ENCODE assay signal across 8 mouse cellular contexts in genomic region chr9:66835097-66835480, GRCm38 (mm10). TPM values are rescaled to one million over a fixed set of nuclear protein-coding genes. Genes with fewer than 3 reads are reported as not detected.
DNase-seq lines count a peak whose midpoint lies in the region; ATAC-seq lines count a peak whose summit lies in the region.

No protein-coding gene starts in this region.

- H3K27me3 ChIP-seq in kidney, embryonic 16.5 days (ENCODE audit: insufficient read depth, low read length): 0 out of 2 replicates have a peak, but pooled peaks cover 6% of the 10 kb centered on the region
- no peaks in the 10 kb centered on the region for H3K27me3 ChIP-seq in hindbrain, embryonic 16.5 days (replicated peaks; ENCODE audit: control insufficient read depth, insufficient read depth, low read length)
- H3K27me3 ChIP-seq in megakaryocyte, embryonic 14.5 days (replicated peaks): no peaks in the 10 kb centered on the region

- H3K9ac ChIP-seq in kidney, embryonic 16.5 days (replicated peaks; ENCODE audit: low read length): peak overlapping the region; percentile 52
- H3K9ac ChIP-seq in hindbrain, embryonic 16.5 days (ENCODE audit: low read depth, low read length): peak overlapping the region; percentile 66

- H3K4me1 ChIP-seq in kidney, embryonic 16.5 days (ENCODE audit: insufficient read depth, low read length): peaks cover 15% of the 10 kb centered on the region; the same call in 1 of the 2 replicates
- H3K4me1 ChIP-seq in hindbrain, embryonic 16.5 days (ENCODE audit: control insufficient read depth, insufficient read depth, low read depth, low read length): peaks cover 6% of the 10 kb centered on the region
- peaks cover 46% of the 10 kb centered on the region for H3K4me1 ChIP-seq in megakaryocyte, embryonic 14.5 days

- H3K36me3 ChIP-seq in kidney, embryonic 16.5 days (ENCODE audit: insufficient read depth, low read length): no peaks in the 10 kb centered on the region
- H3K36me3 ChIP-seq in hindbrain, embryonic 16.5 days (ENCODE audit: control insufficient read depth, insufficient read depth, low read length): no peaks in the 10 kb centered on the region
- peaks cover 20% of the 10 kb centered on the region for H3K36me3 ChIP-seq in megakaryocyte, embryonic 14.5 days (replicated peaks; ENCODE audit: low read length)

- H3K27ac ChIP-seq in kidney, embryonic 16.5 days (ENCODE audit: low read length): no peak overlapping the region
- H3K27ac ChIP-seq in hindbrain, embryonic 16.5 days (ENCODE audit: low read depth, low read length): no peak overlapping the region

- no peak for DNase-seq in kidney, postnatal 4 days
- DNase-seq in frontal cortex, postnatal 25 days (ENCODE audit: low spot score in 2 of 2): no peak
- no peak for DNase-seq in right cerebral cortex, adult 18-20 months
- DNase-seq in ovary, postnatal 10 days (ENCODE audit: low spot score): no peak

- peak overlapping the region; percentile 63 for H3K4me3 ChIP-seq in kidney, embryonic 16.5 days (ENCODE audit: low read length)
- peak overlapping the region; percentile 69 for H3K4me3 ChIP-seq in hindbrain, embryonic 16.5 days (ENCODE audit: low read length)
- H3K4me3 ChIP-seq in megakaryocyte, embryonic 14.5 days (replicated peaks): peak overlapping the region; percentile 95

- peak overlapping the region; percentile 97 for H3K4me2 ChIP-seq in kidney, embryonic 16.5 days (replicated peaks; ENCODE audit: low read depth, low read length)
- peak overlapping the region; percentile 95 for H3K4me2 ChIP-seq in hindbrain, embryonic 16.5 days (ENCODE audit: low read length)

- no peaks in the 10 kb centered on the region for H3K9me3 ChIP-seq in kidney, embryonic 16.5 days (ENCODE audit: low read length)
- H3K9me3 ChIP-seq in hindbrain, embryonic 16.5 days (ENCODE audit: control insufficient read depth, low read length): no peaks in the 10 kb centered on the region
- H3K9me3 ChIP-seq in megakaryocyte, embryonic 14.5 days: no peaks in the 10 kb centered on the region

- peak; percentile 70; the same call in 1 of the 2 replicates for ATAC-seq in kidney, embryonic 16.5 days (ENCODE audit: low FRiP score, low TSS enrichment)
- peak; percentile 59 for ATAC-seq in common myeloid progenitor, adult 5-6 weeks (replicated peaks; ENCODE audit: low read depth, poor library complexity, severe bottlenecking)
- peak; percentile 87; the same call in 1 of the 2 replicates for ATAC-seq in hindbrain, embryonic 16.5 days

- WGBS in kidney, embryonic 16.5 days: under 1% methylated on average over 24 of the region's 24 CpGs
- WGBS in hindbrain, embryonic 16.5 days: under 1% methylated on average over 24 of the region's 24 CpGs

RNA-seq across cellular contexts. Expression of gene Aph1c, which starts 0.6 kb away (rescaled TPM):
- 11.5 and 11.7 TPM in 2 replicates for polyA plus RNA-seq in kidney, embryonic 16.5 days (2015; fragmentation: Nextera tagmentation; extraction: Ambion mirVana)
- 0.87 and 1.3 TPM in 2 replicates for total RNA-seq in common myeloid progenitor, adult 5-6 weeks (2017)
- 5.0 and 5.2 TPM in 2 replicates for polyA plus RNA-seq in hindbrain, embryonic 16.5 days (2015; fragmentation: Nextera tagmentation; extraction: Ambion mirVana)
- polyA plus RNA-seq in megakaryocyte, embryonic 14.5 days (2012; ENCODE audit: insufficient read depth, low replicate concordance): 1.2 TPM in 1 of 2 replicates, not detected in the other

RNA-seq across cellular contexts. Expression of gene Gm10647, which starts 38.2 kb away (rescaled TPM):
- polyA plus RNA-seq in kidney, embryonic 16.5 days (2015; fragmentation: Nextera tagmentation; extraction: Ambion mirVana): 0.71 and 1.2 TPM in 2 replicates
- total RNA-seq in common myeloid progenitor, adult 5-6 weeks (2017): 0.14 TPM in 1 of 2 replicates, not detected in the other
- 0.48 and 0.64 TPM in 2 replicates for polyA plus RNA-seq in hindbrain, embryonic 16.5 days (2015; fragmentation: Nextera tagmentation; extraction: Ambion mirVana)
- not detected in 2 replicates for polyA plus RNA-seq in megakaryocyte, embryonic 14.5 days (2012; ENCODE audit: insufficient read depth, low replicate concordance)

RNA-seq across cellular contexts. Expression of gene Aph1b, which starts 39.8 kb away (rescaled TPM):
- 11.3 and 12.0 TPM in 2 replicates for polyA plus RNA-seq in kidney, embryonic 16.5 days (2015; fragmentation: Nextera tagmentation; extraction: Ambion mirVana)
- 0.39 and 0.78 TPM in 2 replicates for total RNA-seq in common myeloid progenitor, adult 5-6 weeks (2017)
- 21.4 and 22.6 TPM in 2 replicates for polyA plus RNA-seq in hindbrain, embryonic 16.5 days (2015; fragmentation: Nextera tagmentation; extraction: Ambion mirVana)
- polyA plus RNA-seq in megakaryocyte, embryonic 14.5 days (2012; ENCODE audit: insufficient read depth, low replicate concordance): 0.17 TPM in 1 of 2 replicates, not detected in the other

Comparison
In these comparisons a context has a peak if more than half of its experiments do, and no peak if none do; other contexts are left out.
1. RNA of gene Aph1b, which starts 39.8 kb away (polyA plus RNA-seq): 21.4 to 22.6 TPM in hindbrain, embryonic 16.5 days and 11.3 to 12.0 TPM in kidney, embryonic 16.5 days; 0.17 TPM in megakaryocyte, embryonic 14.5 days; every median in the first group is over 10 times any median in the second.
2. Peak in every context shown above with its lines, with median percentiles within 50 percentile points of each other: ATAC-seq and H3K4me3 ChIP-seq.